ENCODE assay signal across 25 mouse cellular contexts in genomic region chr15:84731676-84732424, GRCm38 (mm10). TPM values are rescaled to one million over a fixed set of nuclear protein-coding genes. Genes with fewer than 3 reads are reported as not detected.
A peak's percentile ranks its signal among the peaks of the same experiment; 100 is the strongest.
DNase-seq lines count a peak whose midpoint lies in the region; ATAC-seq and TF ChIP-seq lines count a peak whose summit lies in the region.
"Had no signal": no experiment of that assay in that cellular context is flagged by ENCODE, and none has a peak within 500 bp of the region (broad histone marks: within the 10 kb centered on the region; RNA-seq: fewer than 3 reads in every experiment).

No protein-coding gene starts in this region.

- 75% methylated on average over 18 of the region's 18 CpGs for WGBS in hindbrain, embryonic 10.5 days
- WGBS in hindbrain, embryonic 12.5 days, result 62% methylated on average over 18 of the region's 18 CpGs
- WGBS in limb, embryonic 10.5 days, result 77% methylated on average over 18 of the region's 18 CpGs
- 12% methylated on average over 18 of the region's 18 CpGs for WGBS in neural tube, embryonic 13.5 days
- 55% methylated on average over 18 of the region's 18 CpGs for WGBS in lung, adult 2 months

- H3K9ac ChIP-seq in hindbrain, embryonic 12.5 days, result no peak overlapping the region
- H3K9ac ChIP-seq in neural tube, embryonic 13.5 days, result no peak overlapping the region
- H3K9ac ChIP-seq: heart, embryonic 13.5 days; hindbrain, embryonic 15.5 days; liver, embryonic 12.5 days; midbrain, embryonic 13.5 days had no signal

- no peak for DNase-seq in hindbrain, embryonic 10.5 days (ENCODE audit: low spot score)
- DNase-seq in limb, embryonic 10.5 days (ENCODE audit: low spot score), result no peak
- no peak for DNase-seq in lung, adult 2 months
- no peak for DNase-seq in adrenal gland, postnatal 10 days
- DNase-seq: cerebellum, adult 11 months; cerebellum, postnatal 10 days; gastrocnemius, postnatal 10 days; kidney, adult 2 months; lung, adult 18-20 months; lung, postnatal 14 days; thymus, adult 2 months; thymus, postnatal 4 days had no signal

- H3K4me2 ChIP-seq in hindbrain, embryonic 12.5 days (replicated peaks), result no peak overlapping the region
- peak overlapping the region; percentile 11; the same call in 1 of the 2 replicates for H3K4me2 ChIP-seq in neural tube, embryonic 13.5 days
- H3K4me2 ChIP-seq: heart, embryonic 13.5 days; hindbrain, embryonic 15.5 days; liver, embryonic 12.5 days; midbrain, embryonic 13.5 days had no signal

- H3K4me3 ChIP-seq in hindbrain, embryonic 10.5 days, result no peak overlapping the region
- no peak overlapping the region for H3K4me3 ChIP-seq in hindbrain, embryonic 12.5 days
- H3K4me3 ChIP-seq in E14TG2a.4 (replicated peaks; ENCODE audit: low read length), result peak overlapping the region; percentile 39; the same call in 1 of the 2 replicates
- no peak overlapping the region for H3K4me3 ChIP-seq in limb, embryonic 10.5 days
- no peak overlapping the region for H3K4me3 ChIP-seq in neural tube, embryonic 13.5 days
- H3K4me3 ChIP-seq in lung, adult 2 months (replicated peaks; ENCODE audit: extremely low read depth, low read depth, low read length), result no peak overlapping the region
- H3K4me3 ChIP-seq: heart, embryonic 13.5 days; hindbrain, embryonic 15.5 days; liver, embryonic 12.5 days; midbrain, embryonic 13.5 days had no signal

- H3K4me1 ChIP-seq in hindbrain, embryonic 10.5 days (replicated peaks), result peaks cover 33% of the 10 kb centered on the region
- H3K4me1 ChIP-seq in hindbrain, embryonic 12.5 days, result peaks cover 20% of the 10 kb centered on the region; the same call in 1 of the 2 replicates
- peaks cover 70% of the 10 kb centered on the region for H3K4me1 ChIP-seq in E14TG2a.4 (replicated peaks; ENCODE audit: low read depth, low read length)
- peaks cover 26% of the 10 kb centered on the region for H3K4me1 ChIP-seq in limb, embryonic 10.5 days
- H3K4me1 ChIP-seq in neural tube, embryonic 13.5 days (replicated peaks), result peaks cover 54% of the 10 kb centered on the region
- H3K4me1 ChIP-seq in lung, adult 2 months (ENCODE audit: control insufficient read depth, insufficient read depth, low read length), result no peaks in the 10 kb centered on the region

- no peak for TF ChIP-seq POLR2A in lung, adult 2 months (IDR thresholded peaks at IDR 0.05; ENCODE audit: borderline replicate concordance, extremely low read depth, low read depth, low read length)

- no peak for ATAC-seq in hindbrain, embryonic 12.5 days (ENCODE audit: low FRiP score)
- ATAC-seq in neural tube, embryonic 13.5 days (ENCODE audit: low read depth), result peak; percentile 63
- ATAC-seq: forebrain, embryonic 14.5 days; liver, embryonic 12.5 days; midbrain, embryonic 13.5 days; Patski had no signal

- no peak for TF ChIP-seq CTCF in E14TG2a.4 (conservative IDR thresholded peaks at IDR 0.05; ENCODE audit: low read length)
- TF ChIP-seq CTCF in lung, adult 2 months (IDR thresholded peaks at IDR 0.05; ENCODE audit: insufficient read depth, low read length), result no peak

- no peaks in the 10 kb centered on the region for H3K9me3 ChIP-seq in hindbrain, embryonic 10.5 days
- H3K9me3 ChIP-seq in hindbrain, embryonic 12.5 days (replicated peaks), result no peaks in the 10 kb centered on the region
- no peaks in the 10 kb centered on the region for H3K9me3 ChIP-seq in E14TG2a.4 (ENCODE audit: low read length)
- no peaks in the 10 kb centered on the region for H3K9me3 ChIP-seq in limb, embryonic 10.5 days (replicated peaks)
- H3K9me3 ChIP-seq in neural tube, embryonic 13.5 days, result no peaks in the 10 kb centered on the region
- H3K9me3 ChIP-seq: hindbrain, embryonic 15.5 days; liver, embryonic 12.5 days; midbrain, embryonic 13.5 days had no signal

- no peaks in the 10 kb centered on the region for H3K27me3 ChIP-seq in hindbrain, embryonic 10.5 days (ENCODE audit: insufficient read depth, poor library complexity, severe bottlenecking)
- no peaks in the 10 kb centered on the region for H3K27me3 ChIP-seq in hindbrain, embryonic 12.5 days
- H3K27me3 ChIP-seq in E14TG2a.4 (ENCODE audit: insufficient read depth, low read length), result no peaks in the 10 kb centered on the region
- no peaks in the 10 kb centered on the region for H3K27me3 ChIP-seq in limb, embryonic 10.5 days (ENCODE audit: low read depth, poor library complexity, severe bottlenecking)
- H3K27me3 ChIP-seq in neural tube, embryonic 13.5 days, result no peaks in the 10 kb centered on the region
- H3K27me3 ChIP-seq: heart, embryonic 13.5 days; hindbrain, embryonic 15.5 days; midbrain, embryonic 13.5 days; Patski had no signal

- no peaks in the 10 kb centered on the region for H3K36me3 ChIP-seq in hindbrain, embryonic 10.5 days
- H3K36me3 ChIP-seq in hindbrain, embryonic 12.5 days, result no peaks in the 10 kb centered on the region
- H3K36me3 ChIP-seq in E14TG2a.4 (ENCODE audit: insufficient read depth, low read length), result peaks cover 21% of the 10 kb centered on the region
- H3K36me3 ChIP-seq in limb, embryonic 10.5 days, result no peaks in the 10 kb centered on the region
- H3K36me3 ChIP-seq in neural tube, embryonic 13.5 days, result no peaks in the 10 kb centered on the region
- H3K36me3 ChIP-seq: G1E; heart, embryonic 13.5 days; hindbrain, embryonic 15.5 days; liver, embryonic 12.5 days; midbrain, embryonic 13.5 days had no signal

- peak overlapping the region; percentile 56; the same call in 1 of the 2 replicates for H3K27ac ChIP-seq in hindbrain, embryonic 10.5 days
- no peak overlapping the region for H3K27ac ChIP-seq in hindbrain, embryonic 12.5 days
- peak overlapping the region; percentile 19; the same call in 1 of the 2 replicates for H3K27ac ChIP-seq in limb, embryonic 10.5 days
- H3K27ac ChIP-seq in neural tube, embryonic 13.5 days (replicated peaks), result peak overlapping the region; percentile 81
- H3K27ac ChIP-seq: heart, embryonic 13.5 days; hindbrain, embryonic 15.5 days; liver, embryonic 12.5 days; midbrain, embryonic 13.5 days; stomach, postnatal 0 days had no signal

RNA-seq across cellular contexts. Expression of gene Arhgap8, which starts 12.0 kb away (rescaled TPM):
- polyA plus RNA-seq in hindbrain, embryonic 10.5 days (2016; fragmentation: Nextera tagmentation; extraction: Ambion mirVana), result 3.5 and 3.8 TPM in 2 replicates
- 2.5 and 2.9 TPM in 2 replicates for polyA plus RNA-seq in hindbrain, embryonic 12.5 days (2016; fragmentation: Nextera tagmentation; extraction: Ambion mirVana)
- 3.5 and 4.1 TPM in 2 replicates for polyA plus RNA-seq in limb, embryonic 10.5 days (2016; fragmentation: Nextera tagmentation; extraction: Ambion mirVana)
- 1.7 and 2.2 TPM in 2 replicates for polyA plus RNA-seq in neural tube, embryonic 13.5 days (2015; fragmentation: Nextera tagmentation; extraction: Ambion mirVana)
- 20.3 and 22.1 TPM in 2 replicates for polyA plus RNA-seq in lung, adult 2 months (2012; rRNA removed)
- total RNA-seq in adrenal gland, postnatal 10 days (2021), result 1 to 10 TPM; 1.1 to 1.2 TPM
- total RNA-seq: G1E; gastrocnemius, postnatal 10 days; granulocyte monocyte progenitor cell, adult 5-6 weeks; megakaryocyte progenitor cell, adult 5-6 weeks had no signal
- polyA plus RNA-seq: G1E had no signal
